Mouse (Mus musculus) bone marrow macrophage, adult 2 months (primary cell): ENCODE data around the gene Foxo6. TPM values are rescaled to one million over a fixed set of nuclear protein-coding genes. Genes with fewer than 3 reads are reported as not detected.

Experiments used
- H3K27ac ChIP-seq: 2 replicates; pipeline ENCODE4 v1.5.1; 2012; ENCODE audit warnings: low read depth, low read length; ENCODE audit not compliant: insufficient read depth
- H3K4me1 ChIP-seq: 2 replicates; pipeline ENCODE4 v1.6.1; 2012; ENCODE audit warnings: low read length; ENCODE audit not compliant: control insufficient read depth, insufficient read depth
- H3K4me3 ChIP-seq: 2 replicates; pipeline ENCODE4 v1.5.1; 2012; ENCODE audit warnings: mild to moderate bottlenecking, low read length, moderate library complexity; ENCODE audit not compliant: insufficient read depth
- CTCF ChIP-seq: IDR thresholded peaks from 2 replicates; pipeline ENCODE4 v1.5.1; 2012; ENCODE audit warnings: low read depth, mild to moderate bottlenecking, low read length, moderate library complexity
- POLR2A ChIP-seq: IDR thresholded peaks from 2 replicates; pipeline ENCODE4 v1.6.1; 2012; ENCODE audit warnings: mild to moderate bottlenecking, low read depth, low read length, borderline replicate concordance
- polyA plus RNA-seq: library from polyadenylated mRNA; stranded (reverse); fragments of >200 nt; gene quantifications from 2 replicates; pipeline ENCODE4 v1.2.4, GENCODE M21; 2012; ENCODE audit not compliant: missing spikeins, insufficient read depth, insufficient read length

Foxo6 gene
- polyA plus RNA-seq, 1 experiment, result not detected

DNA sequence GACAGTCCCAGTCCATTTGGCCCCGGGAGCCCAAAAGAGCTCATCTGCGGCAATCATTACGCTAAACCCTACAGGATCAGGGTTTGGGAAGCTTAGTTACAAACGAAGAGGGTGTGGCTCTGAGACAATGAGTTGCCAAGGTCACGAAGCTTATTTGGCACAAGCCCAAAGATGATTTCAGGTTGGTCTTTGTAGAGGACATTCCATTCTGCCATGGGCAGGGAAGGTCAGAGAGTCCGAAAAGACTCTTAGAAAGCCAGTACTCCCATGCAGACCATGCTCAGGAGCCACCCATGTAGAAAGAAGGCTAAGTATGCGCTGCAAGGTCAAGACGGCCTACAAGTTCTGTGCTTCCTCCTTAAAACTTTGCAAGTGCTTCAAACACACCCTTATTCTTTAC lies 15.9 kb downstream of the Foxo6 start:
- Histone ChIP-seq H3K4me1 (no peaks in the 10 kb centered on the region), H3K27ac (no peak overlapping the region), H3K4me3 (no peak overlapping the region)
- TF ChIP-seq CTCF (no peak), POLR2A (no peak)

DNA sequence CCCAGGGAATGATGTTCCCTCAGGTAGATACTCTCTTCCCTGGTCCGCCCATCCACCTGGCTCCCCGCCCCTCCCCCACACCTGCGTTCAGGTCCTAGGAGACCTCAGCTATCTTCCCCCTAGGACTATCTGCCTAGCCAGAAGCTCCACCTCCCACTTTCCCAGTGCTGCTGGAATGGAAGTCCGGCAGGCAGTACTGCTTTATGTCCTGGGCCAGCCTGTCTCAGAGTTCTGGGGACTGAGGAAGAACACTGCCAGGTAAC lies 16.3 kb downstream of the Foxo6 start:
- TF ChIP-seq POLR2A (no peak), CTCF (no peak)
- Histone ChIP-seq H3K4me1 (no peaks in the 10 kb centered on the region), H3K4me3 (no peak overlapping the region), H3K27ac (no peak overlapping the region)

DNA sequence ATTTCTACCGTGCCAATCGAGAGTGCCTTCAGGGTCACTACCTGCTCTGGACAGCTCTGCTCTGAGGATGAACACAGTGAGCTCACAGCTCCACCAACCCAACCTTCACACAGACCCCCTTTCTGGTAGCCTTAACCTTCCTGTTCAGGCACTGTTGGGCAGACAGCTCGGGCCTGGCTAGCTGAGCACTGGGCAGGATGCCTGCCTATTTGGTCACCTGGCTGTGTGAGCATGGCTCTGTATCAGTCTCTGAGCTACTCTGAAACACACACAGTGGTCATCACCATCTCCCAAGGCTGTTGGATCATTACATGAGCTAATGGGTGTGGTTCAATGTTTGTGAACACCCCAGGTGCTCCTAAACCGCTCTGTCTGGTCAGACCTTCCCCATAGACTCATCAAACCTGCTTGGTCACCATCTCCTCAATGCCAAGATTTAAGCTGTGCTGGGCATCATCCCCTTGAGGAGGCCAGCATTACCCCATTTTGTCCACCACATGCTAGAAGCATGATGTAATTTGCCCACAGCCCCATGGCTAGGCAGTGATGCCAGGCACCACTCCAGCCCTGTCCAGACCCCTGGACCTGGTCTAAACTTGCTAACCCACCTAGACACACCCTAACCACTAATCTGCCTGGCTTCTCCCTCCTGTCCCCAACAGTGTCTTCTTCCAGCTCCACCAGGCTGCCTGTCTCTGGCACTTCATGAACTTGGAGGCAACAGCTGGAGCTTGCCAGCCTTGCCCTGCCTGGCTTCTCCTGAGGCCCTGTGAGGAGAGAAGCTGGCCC lies 16.8 kb downstream of the Foxo6 start:
- Histone ChIP-seq H3K4me3 (no peak overlapping the region), H3K27ac (no peak overlapping the region), H3K4me1 (no peaks in the 10 kb centered on the region)
- TF ChIP-seq POLR2A (no peak), CTCF (no peak)

DNA sequence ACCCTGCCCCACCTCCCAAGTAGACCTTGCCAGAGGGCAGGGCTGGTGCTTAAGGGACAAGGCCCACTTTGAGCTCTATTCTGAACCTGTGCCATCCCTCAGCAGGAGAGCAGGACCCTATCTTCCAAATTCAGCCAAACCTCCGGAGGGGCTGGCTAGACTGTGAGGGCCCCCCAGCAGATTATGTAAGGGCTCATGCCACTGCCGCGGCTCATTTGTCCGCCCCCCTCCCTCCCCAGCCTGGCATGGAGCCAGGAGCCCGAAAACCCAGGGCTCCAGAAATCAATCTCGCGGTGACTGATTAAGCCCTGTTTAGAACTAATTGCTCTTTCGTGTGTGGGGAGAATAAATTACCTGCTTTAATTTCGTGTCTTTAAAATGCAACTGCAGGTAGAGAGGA lies 17.7 kb downstream of the Foxo6 start:
- no peak overlapping the region for H3K4me3 ChIP-seq
- no peaks in the 10 kb centered on the region for H3K4me1 ChIP-seq
- no peak overlapping the region for H3K27ac ChIP-seq
- no peak for TF ChIP-seq POLR2A
- no peak for TF ChIP-seq CTCF

DNA sequence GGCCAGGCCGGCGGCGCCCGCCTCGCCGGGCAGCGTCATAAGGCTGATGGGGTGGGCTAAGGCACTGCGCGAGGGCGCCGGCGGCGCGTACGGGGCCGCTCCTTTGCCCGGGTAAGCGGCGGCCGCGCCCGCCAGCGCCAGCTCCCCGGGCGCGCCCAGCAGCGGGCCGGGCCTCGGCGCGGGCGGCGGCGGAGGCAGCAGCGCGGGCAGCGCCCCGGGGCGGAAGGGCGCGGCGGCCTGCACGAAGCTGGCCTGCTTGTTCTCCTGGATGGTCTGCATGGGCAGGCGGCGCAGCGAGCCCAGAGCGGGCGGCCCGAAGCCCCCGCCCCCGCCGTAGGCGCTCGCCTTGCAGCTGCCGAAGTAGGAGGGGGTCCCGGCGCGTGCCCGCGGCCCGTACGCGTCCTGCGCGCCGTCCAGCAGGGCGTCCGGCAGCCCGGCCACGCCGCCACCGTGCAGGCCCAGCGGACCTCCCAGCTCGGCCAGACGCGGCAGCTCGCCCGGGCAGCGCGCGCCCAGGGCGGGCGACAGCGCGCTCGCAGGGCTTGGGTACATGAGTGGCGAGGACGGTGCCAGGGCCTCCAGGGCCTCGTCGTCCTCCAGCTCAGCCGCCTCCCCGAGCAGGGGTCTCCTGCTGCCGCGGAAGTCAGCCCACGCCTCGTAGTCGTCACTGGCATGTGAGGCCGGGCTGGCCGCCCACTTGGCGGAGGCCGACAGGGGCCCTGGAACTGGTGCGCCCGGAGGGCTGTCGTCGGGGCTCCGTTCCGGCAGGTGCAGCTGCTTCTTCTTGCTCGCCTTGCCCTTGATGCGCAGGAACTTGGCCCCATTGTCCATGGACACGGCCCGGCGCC lies 18.7 kb downstream of the Foxo6 start:
- TF ChIP-seq CTCF, result no peak
- no peak for TF ChIP-seq POLR2A
- Histone ChIP-seq H3K4me3 (no peak overlapping the region), H3K27ac (no peak overlapping the region), H3K4me1 (no peaks in the 10 kb centered on the region)

DNA sequence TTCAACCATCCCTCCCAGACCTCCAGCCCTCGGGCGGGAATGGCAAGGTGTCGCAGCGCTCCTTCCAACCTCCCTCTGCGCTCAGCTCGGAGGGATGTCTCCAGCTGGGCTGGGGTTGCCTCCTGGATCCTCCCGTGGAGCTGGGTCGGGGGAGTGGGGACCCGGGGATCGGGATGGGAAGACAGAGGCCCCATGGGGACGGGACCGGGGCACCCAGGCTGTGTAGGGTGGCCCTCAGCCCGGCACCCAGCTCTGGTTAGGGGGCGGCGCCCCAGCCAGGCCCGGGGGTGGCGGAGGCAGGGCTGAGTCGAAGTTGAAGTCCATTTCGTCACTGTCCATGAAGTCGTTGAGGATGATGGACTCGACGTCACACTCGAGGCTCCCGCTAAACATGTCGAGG lies 19.5 kb downstream of the Foxo6 start:
- Histone ChIP-seq H3K4me1 (no peaks in the 10 kb centered on the region), H3K4me3 (no peak overlapping the region), H3K27ac (no peak overlapping the region)
- no peak for TF ChIP-seq CTCF
- TF ChIP-seq POLR2A, result no peak

DNA sequence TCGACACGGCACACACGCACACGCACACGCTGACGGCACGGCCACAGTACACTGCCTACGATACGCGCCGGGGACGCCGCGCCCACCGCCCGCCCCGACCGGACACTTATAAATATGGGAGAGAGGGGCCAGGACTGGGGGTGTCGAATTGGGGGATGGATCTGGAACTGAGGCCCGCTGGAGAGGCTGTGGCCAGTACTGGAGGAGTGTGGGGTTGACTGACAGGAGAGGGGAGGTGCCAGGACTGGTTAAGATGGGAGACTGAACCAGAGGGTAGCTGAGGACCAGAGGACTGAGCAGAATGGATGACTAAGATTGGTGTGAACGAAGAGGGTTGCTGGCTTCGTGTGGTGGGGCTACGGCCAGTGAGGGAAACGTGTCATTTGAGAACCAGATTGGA lies 20.0 kb downstream of the Foxo6 start:
- no peaks in the 10 kb centered on the region for H3K4me1 ChIP-seq
- TF ChIP-seq CTCF, result no peak
- TF ChIP-seq POLR2A, result no peak
- H3K4me3 ChIP-seq, result no peak overlapping the region
- H3K27ac ChIP-seq, result no peak overlapping the region

DNA sequence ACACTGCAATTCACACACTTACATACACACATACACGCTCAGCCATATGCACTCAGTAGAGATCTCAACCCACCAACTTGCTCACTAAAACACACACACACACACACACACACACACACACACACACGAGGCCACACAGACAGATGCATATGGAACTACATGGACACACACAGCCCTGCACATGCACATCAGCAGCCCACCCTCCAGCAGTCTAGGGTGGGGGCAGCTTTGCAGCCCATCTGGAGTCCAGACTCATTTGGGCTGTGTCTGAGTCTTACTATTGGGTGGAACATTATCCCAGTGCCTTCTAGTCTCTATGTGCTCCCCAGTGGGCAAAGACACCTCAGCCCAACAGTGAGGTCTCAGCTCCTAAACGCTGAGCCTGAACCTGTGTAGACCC lies 23.0 kb downstream of the Foxo6 start:
- Histone ChIP-seq H3K4me3 (no peak overlapping the region), H3K27ac (no peak overlapping the region), H3K4me1 (no peaks in the 10 kb centered on the region)
- TF ChIP-seq CTCF, result no peak
- no peak for TF ChIP-seq POLR2A

DNA sequence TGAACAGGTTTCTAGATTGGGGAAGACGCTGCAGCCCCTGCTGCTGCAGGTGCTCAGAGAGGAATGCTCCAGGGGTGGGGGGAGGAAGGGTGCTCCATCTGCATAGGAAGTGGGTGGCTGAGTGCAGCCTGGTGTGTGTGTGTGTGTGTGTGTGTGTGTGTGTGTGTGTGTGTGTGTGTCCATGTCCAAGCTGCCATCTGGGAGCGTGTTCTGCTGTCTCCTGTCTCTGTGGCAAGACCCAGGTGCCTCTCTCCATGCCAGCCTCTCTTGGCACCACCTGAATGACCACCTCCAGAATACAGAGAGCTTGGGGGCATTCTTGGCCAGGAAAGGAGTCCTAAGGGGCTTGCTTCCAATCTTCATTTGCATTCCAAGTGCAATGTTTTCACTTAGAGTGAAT lies 24.4 kb downstream of the Foxo6 start:
- no peak overlapping the region for H3K27ac ChIP-seq
- no peak overlapping the region for H3K4me3 ChIP-seq
- TF ChIP-seq CTCF (no peak), POLR2A (no peak)
- no peaks in the 10 kb centered on the region for H3K4me1 ChIP-seq

DNA sequence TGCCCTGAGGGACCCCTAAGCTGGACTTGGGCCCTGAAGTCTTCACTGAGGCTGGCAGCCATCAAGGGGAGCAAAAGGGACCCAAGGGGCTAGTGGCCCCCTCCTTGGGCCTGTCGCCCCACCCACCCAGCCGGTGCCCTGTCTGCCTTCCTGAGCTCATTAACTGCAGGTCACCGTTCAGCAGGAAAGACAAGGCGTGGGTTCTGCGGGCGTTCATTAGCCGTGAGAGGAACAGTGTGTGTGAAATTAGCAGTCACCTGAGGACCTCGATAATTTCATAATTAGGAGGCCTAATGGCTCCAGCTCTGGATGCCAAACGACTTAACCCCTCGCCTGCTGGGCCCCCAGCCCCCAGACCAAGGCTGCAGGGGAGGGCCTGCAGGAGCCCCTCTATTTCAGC lies 24.9 kb downstream of the Foxo6 start:
- H3K4me3 ChIP-seq, result no peak overlapping the region
- H3K27ac ChIP-seq, result no peak overlapping the region
- no peak for TF ChIP-seq CTCF
- TF ChIP-seq POLR2A, result no peak
- no peaks in the 10 kb centered on the region for H3K4me1 ChIP-seq
